Mouse (Mus musculus): ENCODE data around the gene Fam20c.

Fam20c gene

GRCm38 (mm10) chr5:138820717-138821332 lies 66.5 kb downstream of the Fam20c start:
- DNase-seq = no peak

GRCm38 (mm10) chr5:138825090-138825489 lies 70.8 kb downstream of the Fam20c start:
- DNase-seq = no peak

GRCm38 (mm10) chr5:138833406-138833805 lies 79.1 kb downstream of the Fam20c start:
- DNase-seq = no peak

- DNase-seq = no peak
Measured at GRCm38 (mm10) chr5:138834910-138835309, 80.6 kb downstream of the Fam20c start.

- no peak for DNase-seq
Measured at GRCm38 (mm10) chr5:138840981-138841380, 86.7 kb downstream of the Fam20c start.

- no peak for DNase-seq
Measured at GRCm38 (mm10) chr5:138843168-138843824, 89.0 kb downstream of the Fam20c start.

GRCm38 (mm10) chr5:138846506-138846905 lies 92.2 kb downstream of the Fam20c start:
- DNase-seq = no peak

- DNase-seq = peak; percentile 86 to 93
Measured at GRCm38 (mm10) chr5:138848102-138848501, 93.8 kb downstream of the Fam20c start.

- DNase-seq = peak in 1 of 2 experiments; percentile 12
Measured at GRCm38 (mm10) chr5:138849682-138850461, 95.6 kb downstream of the Fam20c start.

GRCm38 (mm10) chr5:138850462-138850844 lies 96.1 kb downstream of the Fam20c start:
- DNase-seq = no peak

GRCm38 (mm10) chr5:138851296-138851780 lies 97.0 kb downstream of the Fam20c start:
- no peak for DNase-seq

- no peak for DNase-seq
Measured at GRCm38 (mm10) chr5:138852151-138852550, 97.8 kb downstream of the Fam20c start.

GRCm38 (mm10) chr5:138853349-138853748 lies 99.0 kb downstream of the Fam20c start:
- no peak for DNase-seq

GRCm38 (mm10) chr5:138857010-138857617 lies 102.8 kb downstream of the Fam20c start:
- peak; percentile 82 to 86 for DNase-seq

GRCm38 (mm10) chr5:138857811-138858251 lies 103.5 kb downstream of the Fam20c start:
- DNase-seq = no peak
